Mouse (Mus musculus): ENCODE measurements around the gene Rbm18.

The Rbm18 gene

DNA sequence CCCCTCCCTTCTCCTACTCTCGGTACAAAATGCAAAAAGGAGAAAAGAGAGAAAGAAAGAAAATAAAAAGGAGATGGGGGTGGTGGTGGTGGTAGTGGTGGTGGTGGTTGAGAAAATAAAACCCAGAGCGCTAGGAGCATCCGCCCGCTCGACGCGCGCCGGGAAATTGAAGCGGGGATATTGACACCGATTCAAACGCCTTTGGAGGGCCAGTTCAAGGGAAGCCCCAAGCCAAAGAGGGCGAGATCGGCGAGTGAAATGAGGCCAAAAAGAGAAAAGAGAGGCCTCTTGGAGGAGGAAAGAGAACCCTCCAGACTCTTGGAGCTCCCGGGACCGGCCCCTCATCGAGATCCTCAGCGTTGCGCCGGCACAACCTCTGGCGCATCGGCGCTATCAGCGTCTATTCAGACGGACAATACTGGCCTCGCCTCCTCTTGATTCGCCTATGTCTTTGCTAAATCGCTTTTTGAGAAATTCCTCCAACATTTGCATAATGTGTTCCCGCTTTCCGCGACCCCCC, 32.1 kb downstream of the Rbm18 start:
- DNase-seq (ENCODE audit: low spot score in 2 of 2) = no peak

DNA sequence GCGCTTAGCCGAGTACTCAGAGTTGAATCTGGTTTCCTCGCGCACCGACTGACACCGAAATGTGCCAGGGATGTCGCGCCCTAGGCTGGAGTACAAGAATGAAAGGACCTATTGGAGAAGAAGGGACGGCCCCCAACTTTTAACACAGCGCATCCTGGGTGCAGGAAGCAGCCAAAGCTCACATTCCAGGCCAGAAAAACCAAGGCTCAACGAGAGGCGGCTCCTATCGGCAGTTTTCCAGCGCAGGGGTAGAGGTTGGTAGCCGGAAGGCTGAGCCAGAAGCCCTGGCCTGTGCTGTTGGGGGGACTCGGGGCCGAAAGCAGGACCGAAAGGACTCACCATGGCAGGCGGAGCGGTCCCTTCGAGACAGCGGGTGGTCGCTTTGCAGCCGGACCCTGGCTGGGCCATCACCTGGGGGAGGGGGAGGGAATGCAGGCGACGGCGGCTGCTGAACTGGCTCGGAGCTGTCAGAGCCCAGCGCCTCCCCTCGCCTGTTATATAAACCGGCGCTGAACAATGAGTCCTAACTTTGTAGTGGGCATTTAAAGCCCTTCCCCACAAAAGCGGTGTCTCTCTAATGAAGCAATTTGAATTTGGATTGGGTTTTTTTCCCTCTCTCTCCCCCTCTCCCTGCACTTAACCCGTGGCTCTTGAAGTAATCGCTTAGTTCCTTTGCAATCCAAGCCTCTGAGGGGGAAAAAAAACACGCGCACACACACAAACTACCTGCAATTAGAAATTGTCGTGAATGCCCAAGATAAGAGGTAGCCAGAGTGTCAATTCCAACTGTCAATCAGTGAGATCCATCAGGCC, 32.8 kb downstream of the Rbm18 start:
- DNase-seq (ENCODE audit: low spot score in 2 of 2) = no peak

DNA sequence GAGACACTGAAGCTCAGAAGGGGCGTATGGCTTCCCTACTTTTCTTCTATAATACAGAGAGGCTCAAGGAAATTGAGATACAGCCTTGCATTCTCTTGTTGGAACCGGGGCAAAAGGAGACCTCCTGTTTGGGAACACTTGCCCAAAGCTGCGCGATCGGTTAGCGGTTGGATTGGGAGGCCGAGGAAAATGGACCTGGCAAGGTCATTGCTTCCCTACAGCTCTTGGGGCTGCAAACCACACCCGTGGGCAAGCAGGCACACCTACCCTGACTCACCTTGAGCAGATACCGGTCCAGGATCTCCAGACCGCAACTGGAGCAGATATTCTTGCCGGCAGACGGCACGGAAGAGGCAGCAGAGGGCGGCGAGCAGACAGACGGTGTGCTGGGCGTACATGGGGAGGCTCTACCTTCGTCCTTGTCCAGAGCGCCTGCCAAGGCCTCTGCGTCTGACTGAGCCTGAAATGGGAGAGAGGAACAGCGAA, 33.5 kb downstream of the Rbm18 start:
- no peak for DNase-seq (ENCODE audit: low spot score in 2 of 2)

DNA sequence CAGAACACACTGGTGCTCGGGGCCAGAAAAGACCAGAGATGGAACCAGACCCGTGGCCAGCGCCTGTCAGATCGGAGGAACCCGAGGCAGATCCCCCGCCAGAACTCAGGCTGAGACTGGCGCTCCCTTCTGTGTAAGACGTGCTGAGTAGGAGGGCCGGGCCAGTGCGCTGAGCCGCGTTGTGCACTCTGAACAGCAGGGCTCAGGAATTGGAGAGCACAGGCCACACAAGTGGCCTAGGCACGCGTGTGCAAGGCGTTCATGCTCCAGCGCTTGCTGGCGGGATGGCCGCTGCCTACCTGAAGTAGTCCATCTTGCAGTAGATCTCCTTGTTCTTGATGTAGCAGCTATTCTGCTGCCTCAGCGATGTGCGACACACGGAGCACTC, 34.0 kb downstream of the Rbm18 start:
- no peak for DNase-seq (ENCODE audit: low spot score in 2 of 2)

DNA sequence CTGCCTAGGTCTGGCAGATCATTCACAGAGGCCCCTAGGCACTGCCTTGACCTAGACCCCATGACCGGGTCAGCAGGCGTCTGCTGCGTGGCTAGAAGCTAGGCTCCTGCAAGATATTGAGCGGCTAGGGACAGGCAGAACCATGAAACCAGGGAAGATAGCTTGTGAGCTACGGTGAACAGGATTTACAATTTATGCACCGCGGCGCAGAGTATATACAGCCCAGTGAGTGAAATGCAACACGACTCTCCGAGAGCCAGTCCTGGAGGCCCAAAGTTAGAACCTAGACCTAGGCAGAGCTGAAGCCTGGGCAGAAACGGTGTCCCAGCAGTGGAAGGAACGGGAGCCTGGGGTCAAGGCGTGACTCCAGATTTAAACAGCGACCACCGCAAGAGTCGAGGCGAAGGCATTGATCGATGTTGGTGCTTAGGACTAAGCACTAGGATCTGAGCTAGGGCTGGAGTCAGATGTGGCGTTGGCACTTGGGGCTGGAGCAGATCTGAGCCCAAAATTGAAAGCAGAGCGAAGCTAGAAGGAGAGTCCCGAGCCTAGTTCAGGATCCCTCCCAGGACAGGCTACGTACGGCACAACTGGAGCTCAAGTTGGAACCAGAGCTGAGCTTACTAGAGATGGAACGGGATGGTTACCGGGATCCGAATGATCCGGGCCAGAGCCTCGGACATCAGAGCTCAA, 34.6 kb downstream of the Rbm18 start:
- no peak for DNase-seq (ENCODE audit: low spot score in 2 of 2)

DNA sequence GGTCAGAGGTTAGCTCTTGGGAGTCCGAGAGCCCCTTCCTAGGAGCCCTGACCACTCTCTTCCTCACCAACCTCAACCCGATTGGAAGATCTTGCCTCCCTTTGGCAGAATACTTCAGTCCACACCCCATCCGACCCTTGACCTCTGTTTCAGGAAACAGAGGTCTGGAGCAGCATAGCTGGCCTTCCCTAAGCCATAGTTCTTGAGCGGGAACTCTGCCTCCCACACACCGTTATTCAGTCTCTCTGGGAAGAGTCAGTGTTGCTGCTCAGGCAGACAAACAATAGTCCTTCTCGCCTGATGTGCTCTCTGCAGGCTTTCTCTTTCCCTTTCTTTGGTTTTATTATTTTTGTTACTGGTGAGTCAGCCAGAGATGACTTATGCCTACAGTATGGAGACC, 36.8 kb downstream of the Rbm18 start:
- no peak for DNase-seq (ENCODE audit: low spot score in 2 of 2)

DNA sequence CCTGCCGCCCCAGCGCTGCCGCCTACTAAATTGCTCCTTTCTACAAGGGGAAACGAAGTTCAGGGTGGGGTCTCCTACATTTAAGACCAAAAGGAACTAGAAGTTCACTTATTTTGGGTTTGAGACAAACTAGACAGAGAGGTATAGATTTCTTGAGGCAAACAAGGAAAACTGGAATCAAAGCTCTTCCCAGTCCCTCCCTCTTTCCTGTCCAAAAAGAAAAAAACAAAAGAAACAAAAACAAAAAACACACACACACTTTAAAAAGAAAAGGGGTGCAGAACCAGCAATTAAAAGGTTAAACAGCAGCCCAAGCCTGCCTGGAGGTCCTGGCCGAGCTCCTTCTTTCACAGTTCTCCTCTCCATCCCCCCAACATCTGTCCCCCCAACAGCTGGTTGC, 38.6 kb downstream of the Rbm18 start:
- no peak for DNase-seq (ENCODE audit: low spot score in 2 of 2)

DNA sequence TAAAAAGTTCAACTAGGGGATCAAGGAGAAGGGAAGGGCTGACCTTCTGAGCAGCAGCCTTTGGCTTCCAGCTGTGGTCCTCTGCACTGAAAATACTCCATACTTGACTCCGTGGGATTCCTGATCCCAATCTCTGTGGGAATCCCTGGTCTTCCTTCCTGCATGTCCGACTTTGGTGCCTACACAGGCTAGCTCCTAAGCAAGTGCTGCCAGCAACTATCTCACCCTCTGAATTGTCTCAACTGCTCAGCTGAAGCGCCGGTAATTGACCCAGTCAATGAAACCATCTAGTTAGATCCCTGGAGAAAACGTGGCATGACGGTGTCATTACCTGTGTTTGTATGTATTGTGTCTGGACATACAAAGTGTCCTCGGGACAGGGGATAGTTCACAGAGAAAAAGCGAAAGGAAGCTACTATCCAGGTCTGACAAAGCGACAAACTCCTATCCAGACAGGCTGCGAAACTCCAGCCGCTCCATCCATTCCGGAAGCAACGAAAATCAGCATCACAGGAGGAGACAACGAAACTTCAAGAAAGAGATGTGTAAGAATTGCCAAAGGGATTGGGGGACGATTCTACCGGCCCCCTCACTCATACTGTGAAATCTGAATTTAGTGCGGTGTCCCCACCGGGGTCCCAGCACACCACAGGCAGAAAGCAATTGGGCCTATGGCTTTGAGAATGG, 39.3 kb downstream of the Rbm18 start:
- DNase-seq (ENCODE audit: low spot score in 2 of 2) = no peak

DNA sequence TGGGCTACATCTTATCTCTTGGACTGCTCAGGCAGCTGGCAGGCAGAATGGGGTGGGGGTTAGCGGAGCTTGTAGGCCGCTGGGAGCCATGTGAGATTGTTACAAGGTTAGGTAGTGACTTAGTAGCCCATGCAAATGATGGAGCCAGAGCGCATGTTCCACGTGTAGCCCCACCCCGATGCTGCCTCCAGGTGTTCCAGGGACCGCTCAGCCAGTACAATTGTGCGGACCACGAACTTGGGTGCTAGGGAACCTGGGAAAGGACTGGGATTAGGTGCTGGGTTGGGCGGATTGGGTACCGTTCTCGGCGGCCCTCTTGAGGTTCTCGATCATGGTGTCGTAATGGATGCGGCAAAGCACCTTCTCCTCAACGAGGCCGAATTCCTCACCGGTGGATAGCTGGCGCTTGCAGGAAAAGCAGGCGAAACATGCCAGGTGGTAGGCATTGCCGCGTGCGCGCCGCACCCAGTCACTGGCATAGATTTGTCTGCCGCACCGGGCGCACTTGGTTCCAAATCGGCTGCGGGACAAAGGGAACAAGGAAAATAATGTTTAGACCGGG, 42.6 kb downstream of the Rbm18 start:
- no peak for DNase-seq (ENCODE audit: low spot score in 2 of 2)

DNA sequence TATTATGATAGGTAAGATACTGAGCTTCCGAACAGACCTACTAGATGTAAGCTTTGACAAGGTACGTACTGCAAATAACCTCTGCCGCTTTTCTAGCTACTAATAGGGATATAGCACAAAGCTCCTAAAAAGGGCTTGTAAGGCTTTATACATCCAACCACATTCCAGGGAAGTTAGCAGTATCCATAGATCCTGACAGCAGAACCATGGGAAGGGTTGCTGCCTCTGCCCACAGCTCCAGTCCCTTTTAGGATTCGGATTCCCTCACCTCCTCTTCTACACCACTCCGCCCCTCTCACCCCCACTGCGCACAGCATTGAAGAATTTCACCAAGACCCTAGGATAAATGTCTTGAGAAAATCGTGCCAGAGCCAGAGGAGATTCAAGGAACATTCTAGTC, 43.3 kb downstream of the Rbm18 start:
- DNase-seq (ENCODE audit: low spot score in 2 of 2) = no peak

DNA sequence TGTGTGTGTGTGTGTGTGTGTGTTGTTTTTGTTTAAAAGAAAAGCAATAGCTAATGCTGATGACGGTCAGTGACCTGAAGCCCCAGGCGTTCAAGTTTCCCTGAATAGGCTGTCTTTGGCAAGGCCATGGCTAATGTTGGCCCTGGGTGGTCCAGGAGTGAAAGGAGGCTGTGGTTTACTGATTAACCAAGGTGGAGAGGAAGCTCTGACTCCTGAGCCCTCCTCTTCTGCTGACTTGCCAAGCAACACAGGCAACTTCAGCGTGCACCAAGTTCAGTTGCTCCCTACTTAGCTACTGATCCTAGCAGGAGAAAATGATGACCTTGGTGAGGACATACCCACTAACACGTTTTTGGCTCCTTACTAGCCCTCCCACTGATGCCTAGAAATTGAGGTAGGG, 43.8 kb downstream of the Rbm18 start:
- no peak for DNase-seq (ENCODE audit: low spot score in 2 of 2)

DNA sequence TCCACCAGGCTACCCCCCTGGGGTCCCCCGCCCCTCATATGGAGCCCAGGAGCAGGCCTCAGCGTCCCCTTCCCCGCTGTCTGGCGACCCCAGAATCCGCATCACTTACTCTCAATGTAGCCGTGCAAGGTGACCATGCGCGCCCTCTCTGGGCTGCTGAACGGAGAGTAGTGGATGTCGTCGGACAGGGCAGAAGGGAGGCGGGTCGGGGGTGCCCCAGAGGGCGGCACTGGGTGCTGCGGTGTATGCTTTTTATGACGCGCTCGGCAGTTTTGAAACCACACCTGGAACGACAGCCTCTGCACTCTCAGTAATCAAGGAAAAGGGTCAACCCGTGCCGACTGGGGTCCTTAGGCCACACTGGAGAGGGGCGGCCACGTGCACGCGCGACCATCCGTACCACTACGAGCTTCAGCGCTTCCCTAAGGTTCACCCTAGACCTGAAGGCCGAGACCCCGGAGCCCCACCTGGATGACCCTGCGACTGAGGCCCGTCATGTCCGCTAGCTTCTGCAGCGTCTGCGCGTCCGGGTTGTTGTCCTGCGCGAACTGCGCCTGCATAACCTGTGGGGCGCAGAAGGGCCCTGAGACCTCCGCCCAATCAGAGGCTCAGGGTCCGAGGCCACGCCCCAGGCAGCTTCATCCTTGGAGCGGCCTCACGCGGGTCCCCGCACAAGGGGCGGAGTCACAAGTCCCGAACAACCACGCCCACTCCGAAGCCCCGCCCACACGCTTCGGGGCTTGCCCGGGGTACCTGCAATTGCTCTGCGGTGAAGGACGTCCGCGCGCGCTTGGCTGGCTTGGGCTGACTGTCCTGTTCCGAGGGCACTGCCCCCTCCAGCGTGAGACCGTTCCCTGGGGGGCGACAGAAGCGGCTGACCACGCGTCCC, 45.5 kb downstream of the Rbm18 start:
- DNase-seq (ENCODE audit: low spot score in 2 of 2) = no peak

DNA sequence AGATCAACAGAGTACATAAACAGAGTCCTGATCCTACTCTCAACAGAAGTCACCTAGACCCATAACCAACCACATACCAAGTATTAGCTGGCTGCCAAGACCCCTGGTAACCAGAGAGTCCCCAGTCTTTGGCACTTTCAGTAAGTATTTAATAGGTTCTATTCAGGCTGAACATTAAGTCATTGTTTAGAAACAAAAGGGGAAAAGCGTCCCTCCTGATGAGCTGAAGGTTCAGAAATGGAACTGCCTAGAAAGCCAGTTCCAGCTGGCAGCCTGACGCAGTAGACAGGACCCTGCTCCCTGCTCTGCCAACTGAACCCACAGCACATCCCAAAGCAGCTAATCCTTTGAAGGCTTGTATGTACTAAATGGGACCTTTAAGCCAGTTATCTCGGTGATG, 47.4 kb downstream of the Rbm18 start:
- DNase-seq (ENCODE audit: low spot score in 2 of 2) = no peak

DNA sequence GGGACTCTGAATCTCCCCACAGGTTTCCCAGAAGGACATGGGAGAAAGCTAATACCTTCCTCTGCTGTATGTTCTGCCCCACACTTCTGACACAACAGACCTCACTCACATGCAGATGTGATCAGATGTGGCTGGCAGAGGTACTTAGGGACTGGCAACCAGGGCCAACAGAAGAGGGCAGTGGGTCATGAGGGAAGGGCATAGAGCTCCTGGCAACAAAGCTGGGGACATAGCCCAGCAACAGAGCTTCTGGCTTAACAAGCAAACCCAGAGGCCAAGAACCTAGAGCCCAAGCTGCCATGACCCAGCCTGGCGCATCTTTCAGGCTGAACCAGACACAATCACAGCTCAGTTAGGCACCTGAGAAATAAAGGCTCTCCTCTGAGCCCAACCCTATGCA, 51.5 kb downstream of the Rbm18 start:
- DNase-seq (ENCODE audit: low spot score in 2 of 2) = no peak

DNA sequence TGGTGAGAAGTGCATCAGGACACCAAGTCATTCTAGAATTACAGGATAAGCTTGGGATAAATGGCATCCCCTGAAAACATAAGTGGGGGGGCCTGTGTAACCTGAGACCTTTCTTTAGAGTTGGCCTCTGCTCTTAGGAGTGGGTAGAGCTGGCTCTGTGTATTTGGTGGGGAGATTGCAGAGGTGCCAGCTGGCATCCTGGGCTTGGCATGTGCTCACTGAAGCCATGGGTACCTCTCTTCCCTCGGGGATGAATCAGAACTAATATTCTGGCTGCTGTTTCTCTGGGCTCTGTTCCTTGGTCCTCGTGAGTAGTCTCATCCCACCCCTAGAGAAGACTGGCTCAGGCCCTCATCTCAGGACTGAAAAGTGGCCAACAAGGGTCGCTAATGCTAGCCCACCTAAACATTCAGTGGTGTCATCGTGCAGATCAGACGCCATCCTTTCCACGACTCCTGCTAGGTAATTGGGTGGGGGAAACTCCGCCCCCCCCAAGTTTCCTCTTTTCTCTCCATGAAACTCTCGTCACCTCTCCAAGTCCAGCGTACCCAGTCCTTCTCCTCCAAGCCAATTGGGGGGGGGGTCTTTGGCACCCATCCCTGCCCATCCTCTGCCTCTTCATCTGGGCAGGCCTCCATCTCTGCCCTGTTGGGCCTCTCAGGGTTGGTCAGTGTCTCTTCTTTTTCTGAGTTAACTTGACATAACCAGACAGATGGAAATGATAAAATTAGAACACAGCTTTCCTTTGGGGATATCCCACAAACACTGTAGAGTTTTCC, 53.6 kb downstream of the Rbm18 start:
- no peak for DNase-seq (ENCODE audit: low spot score in 2 of 2)

DNA sequence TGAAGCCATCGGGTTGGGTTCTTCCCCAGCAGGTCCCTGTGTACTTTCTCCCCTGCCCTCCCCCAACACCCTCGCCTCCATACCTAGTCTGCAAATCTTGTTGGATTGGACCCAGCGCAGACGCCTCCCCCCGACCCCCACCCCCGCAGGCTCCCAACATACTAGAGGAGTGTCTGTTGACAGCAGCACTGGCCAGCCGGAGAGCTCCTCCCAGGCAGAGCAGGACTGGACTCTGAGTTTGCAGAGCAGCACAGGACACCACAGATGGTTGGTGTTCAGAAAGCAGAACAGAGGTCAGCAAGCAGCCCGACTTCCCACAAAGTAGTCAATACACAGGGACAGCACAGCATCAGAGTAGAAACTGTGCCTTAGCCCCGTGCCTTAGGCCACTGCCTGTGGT, 55.1 kb downstream of the Rbm18 start:
- DNase-seq (ENCODE audit: low spot score in 2 of 2) = no peak

DNA sequence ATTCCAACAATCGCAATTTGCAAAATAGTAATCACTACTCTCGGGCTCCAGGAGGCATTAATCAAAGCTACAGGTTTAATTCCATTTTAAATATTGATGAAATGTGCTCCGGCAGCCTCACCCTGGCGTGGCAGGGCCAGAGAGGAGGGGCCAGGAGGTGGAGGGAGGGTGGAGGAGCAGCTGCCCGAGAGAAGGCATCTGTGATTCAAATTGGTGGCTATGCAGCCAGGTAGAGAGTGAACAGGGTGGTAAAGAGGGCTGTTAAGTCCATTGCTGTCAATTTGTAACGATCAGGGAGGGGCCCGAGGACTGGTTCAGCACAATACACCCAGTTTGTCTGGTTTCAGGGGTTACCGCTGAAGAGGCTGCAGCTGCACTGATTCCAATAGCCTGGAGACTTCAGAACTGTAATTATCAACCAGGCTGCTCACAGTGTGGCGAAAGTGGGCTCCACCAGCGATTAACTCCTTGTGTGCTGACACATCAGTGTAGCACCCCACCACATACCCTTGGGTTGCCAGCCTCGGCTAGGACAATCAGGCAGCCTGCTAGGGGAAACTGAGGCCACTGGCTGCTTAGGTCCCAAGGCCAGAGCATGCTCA, 59.3 kb downstream of the Rbm18 start:
- DNase-seq (ENCODE audit: low spot score in 2 of 2) = no peak

DNA sequence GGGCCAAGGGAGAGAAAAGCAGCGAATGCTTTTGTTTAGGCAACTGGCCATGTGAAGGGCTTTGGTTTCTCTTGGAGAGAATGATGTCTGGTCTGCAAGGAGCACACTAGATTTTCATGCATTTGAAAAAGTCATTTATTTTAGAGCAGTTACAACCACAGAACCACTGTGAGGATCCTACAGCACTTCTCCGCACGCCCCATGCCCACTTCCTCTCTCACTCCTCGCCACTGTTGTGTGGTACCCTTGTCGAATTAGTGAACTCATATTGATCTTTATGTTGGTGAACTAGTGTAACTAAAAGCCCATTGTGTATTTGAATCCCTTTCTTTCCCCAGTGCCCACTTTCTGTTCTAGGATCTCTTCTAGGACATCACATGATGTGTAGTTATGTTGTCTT, 61.4 kb downstream of the Rbm18 start:
- DNase-seq (ENCODE audit: low spot score in 2 of 2) = no peak

DNA sequence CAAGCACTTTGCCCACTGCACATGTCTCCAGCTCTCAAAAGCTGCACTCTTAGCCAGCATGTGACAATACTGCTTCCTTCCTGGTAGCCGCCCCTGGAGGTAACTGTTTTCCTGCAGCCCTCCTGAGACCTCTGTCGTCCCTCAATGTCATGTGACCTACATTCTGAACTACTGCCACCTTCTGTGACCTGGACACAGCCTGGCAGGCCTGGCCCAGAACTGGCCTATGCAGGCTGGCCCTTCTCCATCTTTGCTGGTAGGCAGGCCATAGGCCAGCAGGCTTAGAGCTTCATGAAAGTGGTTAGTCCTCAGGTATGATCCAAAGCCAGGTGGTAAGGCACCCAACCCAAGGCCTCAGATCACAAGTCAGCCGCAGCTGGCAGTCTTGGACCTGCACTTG, 62.8 kb downstream of the Rbm18 start:
- DNase-seq (ENCODE audit: low spot score in 2 of 2) = no peak

Measured in right cerebral cortex, adult 2 months (tissue).